Comparison of ENCODE assay signal across 22 mouse cellular contexts in the genomic region with DNA sequence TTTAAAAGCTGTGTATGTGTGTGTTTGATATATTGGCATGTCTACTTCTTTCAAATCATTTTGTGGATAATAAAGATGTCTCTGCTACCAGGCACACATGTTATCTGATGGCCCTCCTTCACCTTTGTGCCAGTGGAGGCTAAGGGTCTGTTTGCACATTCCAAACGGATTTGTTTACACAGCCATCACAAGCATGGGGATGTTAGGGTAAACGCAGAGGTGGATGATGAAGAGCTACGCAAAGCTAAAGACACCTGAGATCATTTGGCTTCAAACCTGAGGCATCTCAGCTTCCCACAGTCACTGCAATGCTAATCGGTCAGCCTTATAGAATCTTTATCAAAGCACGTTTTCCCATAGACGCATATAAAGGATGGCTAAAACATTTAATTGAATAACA. TPM values are rescaled to one million over a fixed set of nuclear protein-coding genes. Genes with fewer than 3 reads are reported as not detected.
DNase-seq lines count a peak whose midpoint lies in the region; ATAC-seq and TF ChIP-seq lines count a peak whose summit lies in the region.
"Had no signal": no experiment of that assay in that cellular context is flagged by ENCODE, and none has a peak within 500 bp of the region (broad histone marks: within the 10 kb centered on the region; RNA-seq: fewer than 3 reads in every experiment).

No protein-coding gene starts in this region.

- H3K27me3 ChIP-seq in liver, adult 2 months (ENCODE audit: control insufficient read depth, insufficient read depth, low read length), result no peaks in the 10 kb centered on the region
- H3K27me3 ChIP-seq in liver, embryonic 11.5 days (replicated peaks; ENCODE audit: control insufficient read depth, insufficient read depth, low read length), result no peaks in the 10 kb centered on the region
- H3K27me3 ChIP-seq in liver, embryonic 16.5 days (ENCODE audit: control insufficient read depth, insufficient read depth, low read depth, low read length), result no peaks in the 10 kb centered on the region
- H3K27me3 ChIP-seq in liver, postnatal 0 days (ENCODE audit: insufficient read depth, low read length), result no peaks in the 10 kb centered on the region
- H3K27me3 ChIP-seq: embryonic facial prominence, embryonic 12.5 days; forebrain, embryonic 13.5 days; Patski had no signal

- no peak overlapping the region for H3K9ac ChIP-seq in liver, adult 2 months (ENCODE audit: low read depth, low read length)
- no peak overlapping the region for H3K9ac ChIP-seq in liver, embryonic 11.5 days (ENCODE audit: low read depth, low read length)
- no peak overlapping the region for H3K9ac ChIP-seq in liver, embryonic 16.5 days (ENCODE audit: low read depth, low read length)
- no peak overlapping the region for H3K9ac ChIP-seq in liver, postnatal 0 days (replicated peaks)
- H3K9ac ChIP-seq: embryonic facial prominence, embryonic 12.5 days; forebrain, embryonic 13.5 days had no signal

- no peaks in the 10 kb centered on the region for H3K36me3 ChIP-seq in liver, adult 2 months (ENCODE audit: control insufficient read depth, insufficient read depth, low read length)
- H3K36me3 ChIP-seq in liver, embryonic 11.5 days (ENCODE audit: control insufficient read depth, insufficient read depth, low read length), result no peaks in the 10 kb centered on the region; the same call in 1 of the 2 replicates
- no peaks in the 10 kb centered on the region for H3K36me3 ChIP-seq in liver, embryonic 16.5 days (ENCODE audit: control insufficient read depth, insufficient read depth)
- H3K36me3 ChIP-seq in liver, postnatal 0 days (replicated peaks; ENCODE audit: insufficient read depth, low read length), result no peaks in the 10 kb centered on the region

- H3K4me2 ChIP-seq in liver, embryonic 11.5 days, result no peak overlapping the region
- no peak overlapping the region for H3K4me2 ChIP-seq in liver, embryonic 16.5 days (ENCODE audit: low read depth, low read length)
- H3K4me2 ChIP-seq in liver, postnatal 0 days (ENCODE audit: low read depth, low read length), result no peak overlapping the region
- H3K4me2 ChIP-seq: embryonic facial prominence, embryonic 12.5 days; forebrain, embryonic 13.5 days had no signal

- H3K9me3 ChIP-seq in liver, embryonic 11.5 days (ENCODE audit: control insufficient read depth, low read length), result no peaks in the 10 kb centered on the region
- no peaks in the 10 kb centered on the region for H3K9me3 ChIP-seq in liver, embryonic 16.5 days (replicated peaks; ENCODE audit: control insufficient read depth, low read length)
- H3K9me3 ChIP-seq in liver, postnatal 0 days (ENCODE audit: low read length), result no peaks in the 10 kb centered on the region
- H3K9me3 ChIP-seq: embryonic facial prominence, embryonic 10.5 days; embryonic facial prominence, embryonic 12.5 days; forebrain, embryonic 13.5 days; G1E had no signal

- intact Hi-C loops in heart, postnatal 36 days (cut with DNase I), result no loop called here

- no peak for ATAC-seq in liver, embryonic 11.5 days (replicated peaks; ENCODE audit: low FRiP score)
- peak; percentile 67 for ATAC-seq in liver, embryonic 16.5 days (ENCODE audit: low read depth)
- ATAC-seq in liver, postnatal 0 days, result peak; percentile 79
- ATAC-seq: activated CD4-positive, CD25-positive, alpha-beta regulatory T cell, adult 4 months; forebrain, embryonic 13.5 days; forebrain, embryonic 16.5 days; Patski had no signal

- TF ChIP-seq EP300 in liver, postnatal 0 days (IDR thresholded peaks at IDR 0.05; ENCODE audit: low read depth), result no peak

- peaks cover 4% of the 10 kb centered on the region; the same call in 1 of the 2 replicates for H3K4me1 ChIP-seq in liver, adult 2 months (ENCODE audit: control insufficient read depth, insufficient read depth, low read length)
- H3K4me1 ChIP-seq in liver, embryonic 11.5 days (replicated peaks; ENCODE audit: control insufficient read depth, insufficient read depth, low read length), result no peaks in the 10 kb centered on the region; the same call in 1 of the 2 replicates
- H3K4me1 ChIP-seq in liver, embryonic 16.5 days (ENCODE audit: control insufficient read depth, low read depth, low read length), result no peaks in the 10 kb centered on the region
- H3K4me1 ChIP-seq in liver, postnatal 0 days (ENCODE audit: insufficient read depth), result peaks cover 3% of the 10 kb centered on the region; the same call in 1 of the 2 replicates
- H3K4me1 ChIP-seq: forebrain, embryonic 13.5 days had no signal

- H3K4me3 ChIP-seq in liver, adult 2 months (ENCODE audit: insufficient read depth, low read depth, low read length), result no peak overlapping the region
- H3K4me3 ChIP-seq in liver, embryonic 11.5 days (ENCODE audit: low read depth, low read length), result no peak overlapping the region
- no peak overlapping the region for H3K4me3 ChIP-seq in liver, embryonic 16.5 days (ENCODE audit: low read depth, low read length)
- H3K4me3 ChIP-seq in liver, postnatal 0 days (ENCODE audit: low read depth, low read length), result no peak overlapping the region
- H3K4me3 ChIP-seq: embryonic facial prominence, embryonic 10.5 days; embryonic facial prominence, embryonic 12.5 days; forebrain, embryonic 13.5 days had no signal

- TF ChIP-seq POLR2A in liver, adult 2 months (IDR thresholded peaks at IDR 0.05; ENCODE audit: extremely low read depth, insufficient read depth, low read length), result no peak

- peak; percentile 12 for DNase-seq in liver, adult 2 months (ENCODE audit: extremely low read depth, low read depth, low spot score)
- DNase-seq in liver, embryonic 11.5 days (ENCODE audit: low spot score), result no peak
- DNase-seq in liver, result no peak
- DNase-seq in liver, postnatal 0 days, result no peak
- no peak for DNase-seq in gastrocnemius, adult 18-20 months (ENCODE audit: low spot score)
- no peak for DNase-seq in heart, postnatal 36 days
- DNase-seq: adrenal gland, adult 8-10 months; adrenal gland, postnatal 14 days; adrenal gland, postnatal 36 days; cerebellum, adult 11-12 months; cerebellum, adult 2 months; cerebellum, adult 9-10 months; cerebellum, postnatal 10 days; cerebellum, postnatal 25 days had no signal

- WGBS in liver, adult 2 months, result 19% methylated on average over 6 of the region's 6 CpGs
- WGBS in liver, embryonic 11.5 days, result 44% methylated on average over 6 of the region's 6 CpGs
- 42% methylated on average over 6 of the region's 6 CpGs for whole genome bisulfite sequencing in liver, embryonic 16.5 days (ENCODE audit: insufficient replicate concordance)
- 39% methylated on average over 6 of the region's 6 CpGs for WGBS in liver, postnatal 0 days (ENCODE audit: insufficient replicate concordance)

- TF ChIP-seq CTCF in liver, adult 2 months (IDR thresholded peaks at IDR 0.05; ENCODE audit: low read depth, low read length), result no peak
- no peak for TF ChIP-seq CTCF in liver, postnatal 0 days (IDR thresholded peaks at IDR 0.05; ENCODE audit: low read depth)

- H3K27ac ChIP-seq in liver, adult 2 months (replicated peaks; ENCODE audit: insufficient read depth, low read depth, low read length), result no peak overlapping the region
- H3K27ac ChIP-seq in liver, embryonic 11.5 days (ENCODE audit: low read depth, low read length), result no peak overlapping the region
- no peak overlapping the region for H3K27ac ChIP-seq in liver, embryonic 16.5 days (ENCODE audit: low read length)
- H3K27ac ChIP-seq in liver, postnatal 0 days (ENCODE audit: low read depth), result peak overlapping the region; percentile 66
- H3K27ac ChIP-seq: embryonic facial prominence, embryonic 10.5 days; embryonic facial prominence, embryonic 12.5 days; forebrain, embryonic 13.5 days had no signal

- H3K79me2 ChIP-seq in liver, adult 2 months (ENCODE audit: control insufficient read depth, insufficient read depth, low read length), result no peaks in the 10 kb centered on the region

RNA-seq across cellular contexts. Expression of a gene that starts 16.5 kb away (rescaled TPM):
- total RNA-seq in liver, adult 2 months (2014; rRNA removed), result 3.0 and 3.1 TPM in 2 replicates
- 2.6 and 3.8 TPM in 2 replicates for polyA plus RNA-seq in liver, adult 2 months (2012; rRNA removed)
- polyA plus RNA-seq in liver, embryonic 11.5 days (2014; fragmentation: Nextera tagmentation; extraction: Ambion mirVana), result 31.2 and 32.9 TPM in 2 replicates
- polyA plus RNA-seq in liver, embryonic 16.5 days (2015; fragmentation: Nextera tagmentation; extraction: Ambion mirVana), result 11.3 TPM in 2 replicates
- 7.3 and 8.3 TPM in 2 replicates for polyA plus RNA-seq in liver, postnatal 0 days (2015; fragmentation: Nextera tagmentation; extraction: Ambion mirVana)
- 1 to 10 TPM; 8.0 to 10.0 TPM for total RNA-seq in gastrocnemius, adult 18-20 months (2021)
- 1 to 10 TPM; 6.9 to 8.0 TPM for total RNA-seq in heart, postnatal 36 days (2021)
